Mouse (Mus musculus): ENCODE results near the gene Dmrtb1. TPM values are rescaled to one million over a fixed set of nuclear protein-coding genes. Genes with fewer than 3 reads are reported as not detected.

Gene Dmrtb1
- 3.9 and 6.7 TPM in 2 replicates for polyA plus RNA-seq (2012; rRNA removed)

GRCm38 (mm10) chr4:107684130-107684529 lies at the start of gene Dmrtb1:
Gene Dmrtb1 (minus strand): TSS chr4:107684230.
- no peak for DNase-seq (ENCODE audit: low read depth)

GRCm38 (mm10) chr4:107733603-107734002 lies 49.6 kb upstream of the Dmrtb1 start:
- no peak for DNase-seq (ENCODE audit: low read depth)

- no peak for DNase-seq (ENCODE audit: low read depth)
Observed at GRCm38 (mm10) chr4:107732624-107733023, 48.6 kb upstream of the Dmrtb1 start.

- no peak for DNase-seq (ENCODE audit: low read depth)
Observed at GRCm38 (mm10) chr4:107732182-107732581, 48.2 kb upstream of the Dmrtb1 start.

DNA sequence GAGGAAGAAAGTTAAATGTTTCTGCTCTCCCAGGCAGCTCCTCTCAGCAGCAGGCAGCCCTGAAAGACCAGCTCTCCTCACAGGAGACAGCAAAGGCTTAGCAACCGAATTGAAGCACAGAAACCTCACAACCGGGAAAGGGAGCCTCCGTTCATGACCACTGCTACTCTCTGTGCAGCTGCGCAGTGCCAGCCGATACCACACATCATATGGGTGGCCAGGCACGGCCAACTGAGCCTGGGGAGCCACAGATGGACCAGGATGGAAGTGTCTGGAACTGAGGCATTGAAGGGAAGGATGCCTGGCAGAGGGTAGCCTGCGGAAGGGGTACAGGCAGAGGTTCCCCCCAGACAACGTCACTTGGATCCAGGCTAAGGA lies 47.0 kb upstream of the Dmrtb1 start:
- no peak for DNase-seq (ENCODE audit: low read depth)

DNA sequence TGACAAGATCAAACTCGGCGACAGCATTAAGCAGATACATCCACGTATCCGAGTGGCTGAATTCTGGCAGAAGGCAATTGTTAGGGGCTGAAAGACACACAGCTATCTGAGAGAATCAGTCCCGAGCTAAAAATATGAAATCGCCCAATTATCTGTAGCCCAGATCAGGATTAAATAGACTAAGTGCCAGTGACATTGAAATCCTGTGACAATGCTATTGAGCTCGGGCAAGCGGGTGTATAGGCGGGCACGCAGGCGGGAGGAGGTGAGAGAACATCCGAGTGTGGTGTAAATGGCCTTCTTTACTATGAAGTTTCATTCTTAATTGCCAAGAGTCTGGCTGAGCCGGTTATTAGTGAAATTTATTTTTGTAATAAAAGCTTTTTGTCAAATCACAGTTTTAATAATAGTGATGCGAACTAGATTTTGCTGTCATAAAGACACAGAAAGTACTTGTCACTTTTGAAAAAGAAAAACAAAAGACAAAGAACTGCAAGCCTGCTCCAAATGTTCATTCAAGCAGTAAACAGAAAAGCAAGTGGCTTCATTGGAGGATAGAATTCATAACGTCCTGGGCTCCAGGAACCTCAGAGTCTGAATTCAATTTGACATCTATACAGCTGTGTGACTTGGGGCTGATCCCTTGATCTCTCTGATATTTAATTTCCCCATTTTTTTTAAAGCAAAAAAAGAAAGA lies 46.5 kb upstream of the Dmrtb1 start:
- DNase-seq (ENCODE audit: low read depth) = no peak

GRCm38 (mm10) chr4:107725432-107725831 lies 41.4 kb upstream of the Dmrtb1 start:
- no peak for DNase-seq (ENCODE audit: low read depth)

GRCm38 (mm10) chr4:107720043-107720830 lies 36.2 kb upstream of the Dmrtb1 start:
- no peak for DNase-seq (ENCODE audit: low read depth)

GRCm38 (mm10) chr4:107719161-107719560 lies 35.1 kb upstream of the Dmrtb1 start:
- no peak for DNase-seq (ENCODE audit: low read depth)

- no peak for DNase-seq (ENCODE audit: low read depth)
Observed at GRCm38 (mm10) chr4:107718720-107719119, 34.7 kb upstream of the Dmrtb1 start.

GRCm38 (mm10) chr4:107717718-107718313 lies 33.8 kb upstream of the Dmrtb1 start:
- DNase-seq (ENCODE audit: low read depth) = no peak

DNA sequence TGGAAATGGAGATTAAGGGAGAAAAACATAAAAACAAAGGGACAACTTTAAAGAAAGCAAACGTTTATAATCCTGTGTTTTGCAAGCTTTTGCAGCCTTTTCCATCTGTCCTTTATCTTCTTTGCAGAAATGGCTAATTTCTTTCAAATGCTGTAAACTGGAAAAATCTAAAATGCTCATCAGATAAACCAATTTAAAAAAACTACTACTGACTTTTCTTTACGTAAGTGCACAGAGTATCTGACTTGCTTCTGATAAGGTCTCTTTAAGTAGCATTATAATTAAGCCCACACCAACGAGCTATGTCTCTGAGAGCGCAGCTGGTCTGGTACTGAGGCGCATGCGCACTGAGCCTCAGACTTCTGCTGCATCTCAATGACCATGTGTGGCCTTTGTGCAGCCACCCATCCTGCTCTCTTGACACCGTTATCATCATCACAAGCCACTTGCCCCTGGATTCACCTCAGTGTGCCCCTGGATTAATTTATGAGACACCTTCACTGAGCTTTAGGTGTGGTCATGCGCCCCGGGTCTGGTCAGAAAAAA lies 32.8 kb upstream of the Dmrtb1 start:
- no peak for DNase-seq (ENCODE audit: low read depth)

- DNase-seq (ENCODE audit: low read depth) = no peak
Observed at GRCm38 (mm10) chr4:107706884-107707283, 22.9 kb upstream of the Dmrtb1 start.

DNA sequence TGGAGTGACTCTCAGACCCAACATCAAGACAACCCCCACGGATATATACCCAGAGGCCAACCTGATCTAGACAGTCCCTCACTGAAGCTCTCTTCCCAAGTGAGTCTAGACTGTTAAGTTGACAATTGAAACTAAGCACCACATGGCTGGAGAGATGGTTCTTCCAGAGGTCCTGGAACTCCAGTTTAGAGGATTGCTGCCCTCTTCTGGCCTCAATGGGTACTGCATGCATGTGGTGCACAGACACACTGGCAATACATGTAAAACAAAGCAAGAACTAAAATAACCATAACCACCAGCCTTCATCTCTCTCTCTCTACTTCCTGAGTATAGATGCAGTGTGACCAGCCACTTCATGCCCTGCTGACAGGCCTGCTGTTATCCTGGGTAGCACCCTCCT lies 20.2 kb upstream of the Dmrtb1 start:
- no peak for DNase-seq (ENCODE audit: low read depth)

GRCm38 (mm10) chr4:107701679-107702078 lies 17.6 kb upstream of the Dmrtb1 start:
- no peak for DNase-seq (ENCODE audit: low read depth)

DNA sequence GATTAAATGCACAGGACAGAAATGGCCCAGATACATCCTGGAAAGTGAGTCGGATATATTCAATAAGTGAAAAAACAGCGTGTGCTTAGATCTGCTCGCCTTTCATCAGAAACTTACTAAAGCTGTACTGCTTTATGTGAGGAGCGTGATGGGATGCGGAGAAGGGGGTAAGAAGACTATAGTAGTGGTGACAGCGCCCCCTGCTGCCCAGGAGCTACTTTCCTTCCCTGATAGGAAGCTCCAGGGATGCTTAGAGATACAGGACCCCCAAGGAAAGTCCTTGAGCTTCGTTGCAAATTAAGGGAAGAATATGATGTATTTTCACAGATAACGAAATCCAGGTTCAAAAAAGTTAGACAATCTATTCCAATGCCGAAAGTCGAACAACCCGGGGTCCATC lies 17.1 kb upstream of the Dmrtb1 start:
- DNase-seq (ENCODE audit: low read depth) = no peak

- DNase-seq (ENCODE audit: low read depth) = no peak
Observed at GRCm38 (mm10) chr4:107699271-107699670, 15.2 kb upstream of the Dmrtb1 start.

GRCm38 (mm10) chr4:107693816-107694215 lies 9.8 kb upstream of the Dmrtb1 start:
- no peak for DNase-seq (ENCODE audit: low read depth)

GRCm38 (mm10) chr4:107688213-107688612 lies 4.2 kb upstream of the Dmrtb1 start:
- no peak for DNase-seq (ENCODE audit: low read depth)

GRCm38 (mm10) chr4:107687127-107687526 lies 3.1 kb upstream of the Dmrtb1 start:
- no peak for DNase-seq (ENCODE audit: low read depth)

DNA sequence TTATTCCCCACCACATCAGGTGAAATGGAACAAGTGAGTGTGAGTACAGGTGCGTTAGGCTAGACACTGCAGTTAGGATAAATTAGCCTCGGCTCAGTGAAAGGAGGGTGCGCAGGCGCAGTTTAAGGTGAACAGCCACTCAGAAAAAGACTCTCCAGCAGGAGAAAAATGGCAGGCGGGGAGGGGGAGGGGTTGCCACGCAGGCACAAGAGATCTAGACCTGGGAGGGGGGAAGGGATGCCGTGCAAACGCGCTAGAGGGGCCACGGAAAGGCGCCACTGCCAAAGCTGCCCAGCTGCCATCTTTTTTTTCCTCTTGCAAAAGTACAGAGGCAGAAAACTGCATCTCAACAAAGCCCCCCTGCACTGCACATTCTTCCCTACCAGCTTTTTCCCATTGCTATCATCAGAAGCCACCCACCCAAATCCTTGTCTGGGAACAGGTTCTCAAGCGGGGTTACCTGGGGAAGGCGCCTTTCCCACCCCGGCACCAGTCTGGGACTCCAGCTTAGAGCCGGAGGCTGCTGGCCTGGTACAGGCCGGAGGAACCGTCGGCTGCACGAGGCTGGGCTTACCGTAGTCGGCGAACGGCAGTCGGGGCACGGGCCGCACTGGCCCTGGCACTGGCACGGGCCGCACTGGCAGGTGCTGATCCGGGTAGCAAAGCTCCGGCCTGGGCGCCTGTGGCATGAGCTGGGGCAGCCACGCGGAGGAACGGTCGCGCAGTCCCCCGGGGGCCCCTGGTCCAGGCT lies 849 bp downstream of the Dmrtb1 start:
- no peak for DNase-seq (ENCODE audit: low read depth)
